Mouse (Mus musculus) small intestine, adult 2 months (tissue): ENCODE data around the gene Chrna3. TPM values are rescaled to one million over a fixed set of nuclear protein-coding genes. Genes with fewer than 3 reads are reported as not detected.

ENCODE experiments used
- H3K27ac ChIP-seq: fragments of 200-500 bp; 2 replicates; pipeline ENCODE4 v1.5.1; 2012; ENCODE audit warnings: low read depth, low read length, control low read depth, inconsistent platforms; ENCODE audit not compliant: insufficient read depth
- H3K27me3 ChIP-seq: fragments of 200-500 bp; 2 replicates; pipeline ENCODE4 v1.6.1; 2012; ENCODE audit warnings: mild to moderate bottlenecking, moderate library complexity, low read length, inconsistent platforms; ENCODE audit not compliant: control insufficient read depth, insufficient read depth
- H3K36me3 ChIP-seq: fragments of 200-500 bp; 2 replicates; pipeline ENCODE4 v1.6.1; 2012; ENCODE audit warnings: mild to moderate bottlenecking, low read length, control low read depth, inconsistent platforms; ENCODE audit not compliant: control insufficient read depth, insufficient read depth
- H3K4me1 ChIP-seq: fragments of 200-500 bp; 2 replicates; pipeline ENCODE4 v1.6.1; 2012; ENCODE audit warnings: low read length, inconsistent platforms, mixed read lengths; ENCODE audit not compliant: control insufficient read depth, insufficient read depth, insufficient read length
- H3K4me3 ChIP-seq: fragments of 200-500 bp; 2 replicates; pipeline ENCODE4 v1.5.1; 2012; ENCODE audit warnings: low read depth, mild to moderate bottlenecking, control low read depth, inconsistent platforms, low read length, moderate library complexity
- CTCF ChIP-seq: fragments of 200-500 bp; IDR thresholded peaks from 2 replicates; pipeline ENCODE4 v1.5.1; 2012; ENCODE audit warnings: low read depth, mild to moderate bottlenecking, control low read depth, inconsistent platforms, low read length, moderate library complexity, mixed read lengths; ENCODE audit not compliant: insufficient replicate concordance, insufficient read length; ENCODE audit errors: extremely low read depth
- POLR2A ChIP-seq: fragments of 200-500 bp; IDR thresholded peaks from 2 replicates; pipeline ENCODE4 v1.6.1; 2012; ENCODE audit warnings: low read depth, mild to moderate bottlenecking, control low read depth, inconsistent platforms, low read length, moderate library complexity
- WGBS: fragments of 180-500 bp; shearing (Covaris S2); methylation state at CpG from one replicate; pipeline ENCODE4 v1.1.7; 2018; 5-methylcytosine and 5-hydroxymethylcytosine counted together
- polyA plus RNA-seq: library from polyadenylated mRNA; depleted of rRNA; stranded (reverse); fragments of >200 nt; gene quantifications from 2 replicates; pipeline ENCODE4 v1.2.3, GENCODE M21; 2012

Chrna3 gene
- polyA plus RNA-seq, 1 experiment: 1.5 TPM

DNA sequence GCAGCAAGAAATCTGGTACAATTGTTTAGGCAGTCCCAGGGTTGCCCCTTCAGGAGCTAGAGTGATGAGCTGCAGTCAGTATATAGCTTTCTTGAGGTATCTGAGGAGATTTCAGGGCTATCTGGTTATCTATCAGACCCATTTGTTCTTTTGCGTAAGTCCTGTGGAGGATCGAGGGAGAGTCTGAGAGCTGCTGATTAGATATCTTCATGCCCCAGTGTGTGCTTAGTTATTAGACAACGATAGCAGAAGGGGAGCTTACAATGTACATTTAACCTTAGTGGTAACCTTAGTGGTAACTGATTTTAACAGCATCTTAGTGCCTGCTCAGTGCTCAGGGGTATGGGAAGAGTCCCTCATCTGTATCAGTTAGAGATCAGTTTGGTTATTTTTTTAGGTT, 30.7 kb downstream of the Chrna3 start:
- Histone ChIP-seq H3K36me3 (no peaks in the 10 kb centered on the region), H3K27me3 (no peaks in the 10 kb centered on the region), H3K4me3 (no peak overlapping the region), H3K27ac (no peak overlapping the region), H3K4me1 (no peaks in the 10 kb centered on the region)
- TF ChIP-seq POLR2A: no peak
- TF ChIP-seq CTCF: no peak
- 48% methylated on average over 3 of the region's 3 CpGs for WGBS

DNA sequence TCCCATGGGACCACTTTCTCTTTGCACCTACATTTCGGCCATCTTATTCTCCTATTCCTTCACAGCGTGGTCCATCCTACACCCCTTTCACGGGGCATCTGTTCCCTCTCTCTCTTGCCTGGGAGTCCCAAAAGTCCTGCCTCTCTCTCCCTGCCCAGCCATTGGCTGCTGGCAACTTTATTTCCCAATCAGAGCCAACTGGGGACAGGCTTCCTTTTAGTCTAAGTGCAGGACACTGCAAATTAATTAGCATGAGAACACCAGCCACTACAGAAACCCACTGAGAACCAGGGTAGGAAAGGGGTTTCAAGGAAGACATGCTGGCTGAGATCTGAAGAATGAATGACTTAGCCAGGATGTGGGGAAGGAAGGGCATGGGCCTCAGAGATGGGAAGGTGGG, 32.0 kb downstream of the Chrna3 start:
- TF ChIP-seq POLR2A (no peak), CTCF (no peak)
- no peak overlapping the region for H3K27ac ChIP-seq
- H3K4me3 ChIP-seq: no peak overlapping the region
- 63% methylated on average over 3 of the region's 3 CpGs for WGBS
- H3K36me3 ChIP-seq: no peaks in the 10 kb centered on the region
- no peaks in the 10 kb centered on the region for H3K4me1 ChIP-seq
- no peaks in the 10 kb centered on the region for H3K27me3 ChIP-seq

GRCm38 (mm10) chr9:54990362-54990761, 36.0 kb downstream of the Chrna3 start:
- no peaks in the 10 kb centered on the region for H3K36me3 ChIP-seq
- H3K4me3 ChIP-seq: no peak overlapping the region
- WGBS: 75% methylated on average over 3 of the region's 3 CpGs
- H3K4me1 ChIP-seq: no peaks in the 10 kb centered on the region
- no peak overlapping the region for H3K27ac ChIP-seq
- TF ChIP-seq POLR2A (no peak), CTCF (no peak)
- peaks cover 4% of the 10 kb centered on the region; the same call in 1 of the 2 replicates for H3K27me3 ChIP-seq

DNA sequence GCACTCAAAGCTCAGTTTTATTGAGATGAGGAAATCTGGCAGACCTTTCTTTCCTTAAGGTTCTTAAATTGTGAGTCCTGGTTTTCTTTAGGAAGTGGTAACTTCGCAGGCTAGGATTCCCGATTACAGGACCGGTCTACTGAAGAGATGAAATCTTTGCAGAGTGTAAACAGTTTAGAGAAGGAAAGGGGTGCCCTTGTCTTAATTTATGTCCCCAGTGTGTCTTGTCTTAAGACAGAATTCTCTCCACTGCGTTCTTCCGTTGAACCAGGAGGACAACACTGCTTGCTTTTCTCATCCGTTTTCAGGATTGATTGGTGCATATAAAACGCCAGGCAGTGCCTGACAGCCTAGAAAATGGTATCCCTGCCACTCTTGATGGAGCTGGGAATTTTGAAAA, 44.0 kb downstream of the Chrna3 start:
- Histone ChIP-seq H3K4me3 (no peak overlapping the region), H3K27ac (no peak overlapping the region), H3K27me3 (peaks cover 31% of the 10 kb centered on the region), H3K36me3 (no peaks in the 10 kb centered on the region), H3K4me1 (peaks cover 4% of the 10 kb centered on the region)
- 20% methylated on average over 7 of the region's 7 CpGs for WGBS
- TF ChIP-seq CTCF: no peak
- no peak for TF ChIP-seq POLR2A

- Histone ChIP-seq H3K27ac (no peak overlapping the region), H3K36me3 (no peaks in the 10 kb centered on the region), H3K27me3 (peaks cover 27% of the 10 kb centered on the region), H3K4me3 (peak overlapping the region; percentile 78), H3K4me1 (peaks cover 4% of the 10 kb centered on the region)
- TF ChIP-seq CTCF (no peak), POLR2A (no peak)
- WGBS: 2% methylated on average over 85 of the region's 85 CpGs
These were observed 44.8 kb downstream of the Chrna3 start for GRCm38 (mm10) chr9:54981291-54982191.

GRCm38 (mm10) chr9:54980674-54981073, 45.7 kb downstream of the Chrna3 start, which contains the start of gene Chrna5:
Gene Chrna5, plus strand, starts transcription at chr9:54980880.
- Histone ChIP-seq H3K27me3 (peaks cover 27% of the 10 kb centered on the region), H3K36me3 (no peaks in the 10 kb centered on the region), H3K27ac (no peak within 1 kb of the TSS), H3K4me3 (peak within 1 kb of the TSS; percentile 78), H3K4me1 (peaks cover 4% of the 10 kb centered on the region)
- 61% methylated on average over 8 of the region's 8 CpGs for WGBS
- TF ChIP-seq POLR2A (no peak), CTCF (no peak)

DNA sequence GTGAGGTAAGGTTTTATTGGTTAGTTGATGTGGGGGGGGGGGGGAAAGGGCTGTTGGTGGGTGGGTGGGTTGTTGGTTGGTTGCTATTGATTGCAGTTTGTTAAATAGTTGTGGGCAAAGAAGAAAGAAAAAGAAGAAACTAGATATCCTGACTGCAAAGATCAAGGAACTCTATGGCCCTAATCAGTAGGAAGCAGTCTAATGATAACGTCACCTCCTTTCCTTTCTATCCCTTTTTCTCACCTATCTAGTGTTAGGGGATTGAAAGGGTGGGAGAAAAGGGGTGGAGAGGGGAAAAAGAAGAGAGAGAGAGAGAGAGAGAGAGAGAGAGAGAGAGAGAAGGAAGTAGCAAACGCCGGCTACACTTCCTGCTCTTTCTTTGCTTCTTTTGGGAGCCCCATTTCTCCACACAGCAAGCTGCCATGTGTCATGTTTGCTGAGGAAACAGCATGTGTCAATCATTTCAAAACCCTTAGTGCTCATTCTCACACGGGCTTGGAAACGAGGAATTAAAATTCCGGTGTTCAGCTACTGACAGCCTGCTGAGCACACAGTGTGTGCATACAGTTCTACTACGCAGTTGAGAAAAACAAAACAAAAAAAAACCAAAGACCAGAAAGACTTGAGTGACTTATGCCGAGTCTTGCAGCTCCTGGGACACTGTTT, 56.3 kb downstream of the Chrna3 start:
- TF ChIP-seq CTCF (no peak), POLR2A (no peak)
- Histone ChIP-seq H3K4me3 (no peak overlapping the region), H3K4me1 (no peaks in the 10 kb centered on the region), H3K27ac (no peak overlapping the region), H3K27me3 (no peaks in the 10 kb centered on the region), H3K36me3 (no peaks in the 10 kb centered on the region)
- WGBS: 43% methylated on average over 8 of the region's 8 CpGs
